Mouse (Mus musculus) midbrain, embryonic 16.5 days (tissue): ENCODE data around the gene Usp12. TPM values are rescaled to one million over a fixed set of nuclear protein-coding genes. Genes with fewer than 3 reads are reported as not detected.
A peak's percentile ranks its signal among the peaks of the same experiment; 100 is the strongest.

Experiments used
- ATAC-seq: fragments of 200-750 bp; cut with Nextera tagmentation; 2 replicates; pipeline ENCODE4 v1.8.0; 2017; ENCODE audit warnings: moderate TSS enrichment
- H3K27ac ChIP-seq: fragments of 300-500 bp; sonication (generic); 2 replicates; pipeline ENCODE4 v1.5.1; 2014; ENCODE audit warnings: mild to moderate bottlenecking, low read length, mixed read lengths
- H3K27me3 ChIP-seq: fragments of 300-500 bp; sonication (generic); 2 replicates; pipeline ENCODE4 v1.6.1; 2014; ENCODE audit warnings: low read depth, low read length, mixed read lengths; ENCODE audit not compliant: control insufficient read depth, insufficient read depth
- H3K36me3 ChIP-seq: fragments of 300-500 bp; sonication (generic); 2 replicates; pipeline ENCODE4 v1.6.1; 2014; ENCODE audit warnings: mild to moderate bottlenecking, low read length, moderate library complexity, mixed read lengths; ENCODE audit not compliant: control insufficient read depth, insufficient read depth
- H3K4me1 ChIP-seq: fragments of 300-500 bp; sonication (generic); 2 replicates; pipeline ENCODE4 v1.6.1; 2014; ENCODE audit warnings: mild to moderate bottlenecking, low read length, mixed read lengths; ENCODE audit not compliant: control insufficient read depth, insufficient read depth
- H3K4me2 ChIP-seq: fragments of 300-500 bp; sonication (generic); 2 replicates; pipeline ENCODE4 v1.6.1; 2014; ENCODE audit warnings: mild to moderate bottlenecking, low read length, mixed read lengths
- H3K4me3 ChIP-seq: fragments of 300-500 bp; sonication (generic); 2 replicates; pipeline ENCODE4 v1.5.1; 2014; ENCODE audit warnings: low read depth, mild to moderate bottlenecking, low read length, moderate library complexity, mixed read lengths
- H3K9ac ChIP-seq: fragments of 300-500 bp; sonication (generic); 2 replicates; pipeline ENCODE4 v1.6.1; 2014; ENCODE audit warnings: low read depth, low read length, mixed read lengths
- H3K9me3 ChIP-seq: fragments of 300-500 bp; sonication (generic); replicated peaks from 2 replicates; pipeline ENCODE4 v1.6.1; 2014; ENCODE audit warnings: mild to moderate bottlenecking, low read length, mixed read lengths; ENCODE audit not compliant: control insufficient read depth, poor library complexity, severe bottlenecking
- WGBS: fragments of 180-500 bp; shearing (Covaris S2); extraction: QIAGEN DNeasy Blood & Tissue Kit; methylation state at CpG from one replicate; pipeline ENCODE4 v1.1.7; 2014; 5-methylcytosine and 5-hydroxymethylcytosine counted together
- polyA plus RNA-seq: library from polyadenylated mRNA; unstranded; fragments of >200 nt; fragmentation: Nextera tagmentation; extraction: Ambion mirVana; gene quantifications from 2 replicates; pipeline ENCODE4 v1.2.1, GENCODE M21; 2015

Gene Usp12
- polyA plus RNA-seq, 1 experiment from 2014 or later, result 14.5 TPM

DNA sequence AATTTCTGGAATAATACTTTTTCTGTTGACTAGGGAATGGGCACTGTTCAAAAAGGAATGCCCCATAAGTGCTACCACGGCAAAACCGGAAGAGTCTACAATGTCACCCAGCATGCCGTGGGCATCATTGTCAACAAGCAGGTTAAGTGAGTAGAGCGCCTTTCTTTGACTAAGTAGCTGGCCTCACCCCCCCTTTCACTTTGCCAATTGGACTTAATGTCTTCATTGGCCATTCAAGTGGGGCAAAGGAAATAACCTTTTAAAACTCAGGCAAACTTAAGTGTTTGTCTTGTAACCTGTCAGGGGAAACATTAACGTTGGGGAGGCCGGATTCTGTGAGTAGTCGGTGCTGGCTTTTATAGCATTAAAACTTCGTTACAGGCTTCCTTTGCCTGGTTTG is 40.2 kb upstream of the Usp12 start:
- H3K4me1 ChIP-seq, result peaks cover 12% of the 10 kb centered on the region
- 88% methylated on average over 8 of the region's 8 CpGs for WGBS
- H3K4me2 ChIP-seq, result no peak overlapping the region
- H3K27ac ChIP-seq, result no peak overlapping the region
- H3K36me3 ChIP-seq, result peaks cover 16% of the 10 kb centered on the region
- H3K4me3 ChIP-seq, result no peak overlapping the region
- no peaks in the 10 kb centered on the region for H3K9me3 ChIP-seq
- 0 out of 2 replicates have a peak overlapping the region, but pooled peaks have one; percentile 26 for H3K9ac ChIP-seq
- no peak for ATAC-seq
- H3K27me3 ChIP-seq, result no peaks in the 10 kb centered on the region

- H3K9me3 ChIP-seq, result no peaks in the 10 kb centered on the region
- peaks cover 16% of the 10 kb centered on the region for H3K36me3 ChIP-seq
- H3K9ac ChIP-seq, result peak overlapping the region; percentile 98
- ATAC-seq, result no peak
- H3K4me1 ChIP-seq, result peaks cover 12% of the 10 kb centered on the region
- peak overlapping the region; percentile 88 for H3K4me3 ChIP-seq
- WGBS, result 26% methylated on average over 8 of the region's 8 CpGs
- peak overlapping the region; percentile 94; the same call in 1 of the 2 replicates for H3K27ac ChIP-seq
- H3K27me3 ChIP-seq, result no peaks in the 10 kb centered on the region
- H3K4me2 ChIP-seq, result peak overlapping the region; percentile 76
Observed at GRCm38 (mm10) chr5:146833673-146834201, 38.9 kb upstream of the Usp12 start.

GRCm38 (mm10) chr5:146832769-146833448 is 38.1 kb upstream of the Usp12 start, which contains the start of gene Rpl21:
Gene Rpl21, plus strand, starts transcription at chr5:146832890.
- Histone ChIP-seq H3K4me3 (peak within 1 kb of the TSS; percentile 88), H3K36me3 (peaks cover 16% of the 10 kb centered on the region), H3K4me1 (peaks cover 12% of the 10 kb centered on the region), H3K27ac (peak within 1 kb of the TSS; percentile 94), H3K27me3 (no peaks in the 10 kb centered on the region), H3K9ac (peak within 1 kb of the TSS; percentile 98), H3K4me2 (peak within 1 kb of the TSS; percentile 76), H3K9me3 (no peaks in the 10 kb centered on the region)
- peak; percentile 98 for ATAC-seq
- WGBS, result under 1% methylated on average over 60 of the region's 60 CpGs

DNA sequence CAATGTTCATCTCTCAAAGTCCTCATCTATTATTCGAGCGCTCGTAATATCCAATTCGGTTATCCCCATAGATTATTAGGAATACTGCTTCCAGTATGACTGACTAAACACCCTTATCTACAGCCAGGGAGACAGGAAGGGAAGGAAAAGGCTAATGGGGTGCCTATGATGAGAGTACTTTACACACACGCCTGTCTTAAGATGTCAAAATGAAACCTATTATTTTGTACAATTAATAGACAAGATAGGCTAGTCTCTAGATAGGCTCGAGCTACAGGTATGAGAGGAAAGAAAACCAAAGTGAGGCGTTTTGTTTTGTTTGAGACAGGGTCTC is 37.6 kb upstream of the Usp12 start:
- no peak; the same call in 1 of the 2 replicates for ATAC-seq
- H3K4me1 ChIP-seq, result peaks cover 12% of the 10 kb centered on the region
- WGBS, result 53% methylated on average over 7 of the region's 7 CpGs

GRCm38 (mm10) chr5:146829528-146829927 is 34.7 kb upstream of the Usp12 start:
- H3K27me3 ChIP-seq, result no peaks in the 10 kb centered on the region
- H3K4me3 ChIP-seq, result no peak overlapping the region
- no peak overlapping the region for H3K4me2 ChIP-seq
- no peak for ATAC-seq
- H3K36me3 ChIP-seq, result no peaks in the 10 kb centered on the region
- no peak overlapping the region for H3K27ac ChIP-seq
- peaks cover 12% of the 10 kb centered on the region for H3K4me1 ChIP-seq
- 49% methylated on average over 8 of the region's 8 CpGs for WGBS
- no peak overlapping the region for H3K9ac ChIP-seq
- no peaks in the 10 kb centered on the region for H3K9me3 ChIP-seq

More for the DNA sequence above, 37.6 kb upstream of the Usp12 start:
- no peaks in the 10 kb centered on the region for H3K9me3 ChIP-seq
- peak overlapping the region; percentile 76 for H3K4me2 ChIP-seq
- no peaks in the 10 kb centered on the region for H3K27me3 ChIP-seq
- H3K36me3 ChIP-seq, result peaks cover 16% of the 10 kb centered on the region
- H3K9ac ChIP-seq, result peak overlapping the region; percentile 98
- H3K4me3 ChIP-seq, result peak overlapping the region; percentile 88
- H3K27ac ChIP-seq, result peak overlapping the region; percentile 94

DNA sequence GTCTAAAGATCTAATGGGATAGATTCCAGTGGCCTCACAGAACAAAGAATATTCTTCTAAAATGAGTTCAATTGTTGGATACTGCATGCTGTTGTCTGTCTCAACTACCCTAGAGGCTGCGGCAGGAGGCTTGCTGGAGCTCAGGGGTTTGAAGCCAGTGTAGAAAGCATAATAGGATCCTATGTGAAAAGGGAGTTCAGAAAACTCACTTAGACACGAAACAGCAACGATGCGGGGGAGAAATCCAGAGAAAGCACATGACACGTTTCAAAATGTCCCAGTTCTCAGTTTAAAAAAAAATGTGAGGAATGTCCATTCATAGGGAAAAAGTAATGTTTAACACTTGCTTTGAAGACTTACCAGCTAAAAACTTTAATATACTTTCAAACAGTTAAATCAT is 28.2 kb upstream of the Usp12 start:
- Histone ChIP-seq H3K36me3 (no peaks in the 10 kb centered on the region), H3K9ac (no peak overlapping the region), H3K27me3 (no peaks in the 10 kb centered on the region), H3K27ac (no peak overlapping the region), H3K4me3 (no peak overlapping the region), H3K9me3 (no peaks in the 10 kb centered on the region), H3K4me1 (no peaks in the 10 kb centered on the region), H3K4me2 (no peak overlapping the region)
- ATAC-seq, result no peak
- 86% methylated on average over 5 of the region's 5 CpGs for WGBS

- Histone ChIP-seq H3K4me2 (no peak overlapping the region), H3K36me3 (no peaks in the 10 kb centered on the region), H3K27me3 (no peaks in the 10 kb centered on the region), H3K27ac (no peak overlapping the region), H3K4me3 (no peak overlapping the region), H3K4me1 (no peaks in the 10 kb centered on the region), H3K9ac (no peak overlapping the region), H3K9me3 (no peaks in the 10 kb centered on the region)
- ATAC-seq, result no peak
- WGBS, result 73% methylated on average over 8 of the region's 8 CpGs
Observed at GRCm38 (mm10) chr5:146818906-146819623, 24.3 kb upstream of the Usp12 start.

- 82% methylated on average over 8 of the region's 8 CpGs for WGBS
- no peak overlapping the region for H3K9ac ChIP-seq
- no peaks in the 10 kb centered on the region for H3K36me3 ChIP-seq
- H3K4me2 ChIP-seq, result no peak overlapping the region
- no peak overlapping the region for H3K4me3 ChIP-seq
- no peaks in the 10 kb centered on the region for H3K4me1 ChIP-seq
- H3K27me3 ChIP-seq, result no peaks in the 10 kb centered on the region
- H3K27ac ChIP-seq, result no peak overlapping the region
- ATAC-seq, result no peak
- H3K9me3 ChIP-seq, result no peaks in the 10 kb centered on the region
Observed at GRCm38 (mm10) chr5:146817583-146817982, 22.8 kb upstream of the Usp12 start.

DNA sequence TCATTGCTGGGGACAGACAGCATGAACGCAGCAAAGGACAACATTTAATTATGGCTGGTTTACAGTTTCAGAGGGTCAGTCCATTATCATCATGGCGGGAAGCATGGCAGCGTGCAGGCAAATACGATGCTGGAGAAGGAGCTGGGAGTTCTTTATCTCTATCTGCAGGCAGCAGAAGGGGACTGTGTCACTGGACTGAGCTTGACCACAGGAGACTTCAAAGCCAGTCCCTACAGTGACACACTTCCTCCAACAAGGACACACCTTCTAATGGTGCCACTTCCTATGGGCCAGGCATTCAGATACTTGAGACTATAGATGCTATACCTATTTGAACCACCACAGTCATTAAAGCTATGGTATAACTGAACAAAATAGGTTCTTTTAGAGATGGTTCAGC is 20.6 kb upstream of the Usp12 start:
- H3K4me2 ChIP-seq, result no peak overlapping the region
- no peaks in the 10 kb centered on the region for H3K9me3 ChIP-seq
- H3K9ac ChIP-seq, result no peak overlapping the region
- no peaks in the 10 kb centered on the region for H3K36me3 ChIP-seq
- H3K27ac ChIP-seq, result no peak overlapping the region
- H3K4me3 ChIP-seq, result no peak overlapping the region
- WGBS, result 88% methylated on average over 4 of the region's 4 CpGs
- no peak for ATAC-seq
- no peaks in the 10 kb centered on the region for H3K27me3 ChIP-seq
- H3K4me1 ChIP-seq, result no peaks in the 10 kb centered on the region
